Mouse (Mus musculus) kidney, postnatal 10 days (tissue): ENCODE data around the gene Pappa.

ENCODE experiments used
- DNase-seq: peaks from one replicate; pipeline ENCODE4 v3.0.0; 2021; ENCODE audit warnings: mixed read lengths

The Pappa gene

GRCm38 (mm10) chr4:65174505-65174904 lies 50.5 kb downstream of the Pappa start:
- DNase-seq: no peak

GRCm38 (mm10) chr4:65178146-65178545 lies 54.2 kb downstream of the Pappa start:
- DNase-seq: no peak

GRCm38 (mm10) chr4:65187236-65187635 lies 63.3 kb downstream of the Pappa start:
- no peak for DNase-seq

- DNase-seq: no peak
Measured at GRCm38 (mm10) chr4:65187716-65188115, 63.7 kb downstream of the Pappa start.

GRCm38 (mm10) chr4:65188921-65189485 lies 65.0 kb downstream of the Pappa start:
- peak; percentile 36 for DNase-seq

GRCm38 (mm10) chr4:65192810-65193209 lies 68.8 kb downstream of the Pappa start:
- DNase-seq: no peak

- DNase-seq: no peak
Measured at GRCm38 (mm10) chr4:65195971-65196370, 72.0 kb downstream of the Pappa start.

GRCm38 (mm10) chr4:65203666-65204065 lies 79.7 kb downstream of the Pappa start:
- DNase-seq: no peak

- DNase-seq: no peak
Measured at GRCm38 (mm10) chr4:65205446-65205845, 81.5 kb downstream of the Pappa start.

- DNase-seq: no peak
Measured at GRCm38 (mm10) chr4:65209369-65210015, 85.5 kb downstream of the Pappa start.

GRCm38 (mm10) chr4:65216682-65217081 lies 92.7 kb downstream of the Pappa start:
- DNase-seq: peak; percentile 40

- DNase-seq: peak; percentile 11
Measured at GRCm38 (mm10) chr4:65217651-65218364, 93.8 kb downstream of the Pappa start.

GRCm38 (mm10) chr4:65223901-65224300 lies 99.9 kb downstream of the Pappa start:
- no peak for DNase-seq

GRCm38 (mm10) chr4:65238540-65238998 lies 114.6 kb downstream of the Pappa start:
- no peak for DNase-seq

- DNase-seq: no peak
Measured at GRCm38 (mm10) chr4:65242434-65242931, 118.5 kb downstream of the Pappa start.

GRCm38 (mm10) chr4:65243245-65243644 lies 119.3 kb downstream of the Pappa start:
- no peak for DNase-seq

GRCm38 (mm10) chr4:65245015-65245414 lies 121.0 kb downstream of the Pappa start:
- DNase-seq: no peak

GRCm38 (mm10) chr4:65245440-65245839 lies 121.5 kb downstream of the Pappa start:
- DNase-seq: no peak

GRCm38 (mm10) chr4:65252193-65252592 lies 128.2 kb downstream of the Pappa start:
- DNase-seq: no peak

GRCm38 (mm10) chr4:65254073-65254472 lies 130.1 kb downstream of the Pappa start:
- DNase-seq: no peak

GRCm38 (mm10) chr4:65267066-65267465 lies 143.1 kb downstream of the Pappa start:
- no peak for DNase-seq

- no peak for DNase-seq
Measured at GRCm38 (mm10) chr4:65269996-65270395, 146.0 kb downstream of the Pappa start.

GRCm38 (mm10) chr4:65272295-65272694 lies 148.3 kb downstream of the Pappa start:
- DNase-seq: peak; percentile 18

- DNase-seq: no peak
Measured at GRCm38 (mm10) chr4:65273299-65273851, 149.4 kb downstream of the Pappa start.
